Mouse (Mus musculus): Measurements from ENCODE around the gene Rptor. TPM values are rescaled to one million over a fixed set of nuclear protein-coding genes. Genes with fewer than 3 reads are reported as not detected.

Gene Rptor
- polyA plus RNA-seq, 1 experiment from 2014 or later: 3.9 TPM

- Histone ChIP-seq H3K4me3 (ENCODE audit: low read depth, low read length) (no peak overlapping the region), H3K36me3 (ENCODE audit: control insufficient read depth, insufficient read depth) (no peaks in the 10 kb centered on the region), H3K27ac (ENCODE audit: low read length) (no peak overlapping the region), H3K4me1 (ENCODE audit: control insufficient read depth, low read depth, low read length) (peaks cover 3% of the 10 kb centered on the region; the same call in 1 of the 2 replicates), H3K4me2 (ENCODE audit: low read depth, low read length) (no peak overlapping the region), H3K9ac (ENCODE audit: low read depth, low read length) (no peak overlapping the region), H3K27me3 (ENCODE audit: control insufficient read depth, insufficient read depth, low read depth, low read length) (no peaks in the 10 kb centered on the region), H3K9me3 (replicated peaks; ENCODE audit: control insufficient read depth, low read length) (no peaks in the 10 kb centered on the region)
- no peak for ATAC-seq (ENCODE audit: low read depth)
- 47% methylated on average over 3 of the region's 3 CpGs for WGBS (ENCODE audit: insufficient replicate concordance)
Measured at GRCm38 (mm10) chr11:119829116-119829515, 226.4 kb downstream of the Rptor start.

- Histone ChIP-seq H3K9ac (ENCODE audit: low read depth, low read length) (no peak overlapping the region), H3K4me3 (ENCODE audit: low read depth, low read length) (no peak overlapping the region), H3K27ac (ENCODE audit: low read length) (no peak overlapping the region), H3K9me3 (replicated peaks; ENCODE audit: control insufficient read depth, low read length) (no peaks in the 10 kb centered on the region), H3K4me2 (ENCODE audit: low read depth, low read length) (no peak overlapping the region), H3K4me1 (ENCODE audit: control insufficient read depth, low read depth, low read length) (peaks cover 3% of the 10 kb centered on the region; the same call in 1 of the 2 replicates), H3K27me3 (ENCODE audit: control insufficient read depth, insufficient read depth, low read depth, low read length) (no peaks in the 10 kb centered on the region), H3K36me3 (ENCODE audit: control insufficient read depth, insufficient read depth) (no peaks in the 10 kb centered on the region)
- ATAC-seq (ENCODE audit: low read depth): no peak
- WGBS (ENCODE audit: insufficient replicate concordance): 79% methylated on average over 7 of the region's 7 CpGs
Measured at GRCm38 (mm10) chr11:119831682-119832081, 229.0 kb downstream of the Rptor start.

- Histone ChIP-seq H3K27ac (ENCODE audit: low read length) (no peak overlapping the region), H3K4me2 (ENCODE audit: low read depth, low read length) (no peak overlapping the region), H3K27me3 (ENCODE audit: control insufficient read depth, insufficient read depth, low read depth, low read length) (no peaks in the 10 kb centered on the region), H3K9me3 (replicated peaks; ENCODE audit: control insufficient read depth, low read length) (no peaks in the 10 kb centered on the region), H3K9ac (ENCODE audit: low read depth, low read length) (no peak overlapping the region), H3K4me1 (ENCODE audit: control insufficient read depth, low read depth, low read length) (peaks cover 3% of the 10 kb centered on the region; the same call in 1 of the 2 replicates), H3K36me3 (ENCODE audit: control insufficient read depth, insufficient read depth) (no peaks in the 10 kb centered on the region), H3K4me3 (ENCODE audit: low read depth, low read length) (no peak overlapping the region)
- no peak for ATAC-seq (ENCODE audit: low read depth)
Measured at GRCm38 (mm10) chr11:119833311-119833710, 230.6 kb downstream of the Rptor start.

- Histone ChIP-seq H3K4me1 (ENCODE audit: control insufficient read depth, low read depth, low read length) (peaks cover 3% of the 10 kb centered on the region; the same call in 1 of the 2 replicates), H3K4me2 (ENCODE audit: low read depth, low read length) (no peak overlapping the region), H3K27me3 (ENCODE audit: control insufficient read depth, insufficient read depth, low read depth, low read length) (no peaks in the 10 kb centered on the region), H3K9me3 (replicated peaks; ENCODE audit: control insufficient read depth, low read length) (no peaks in the 10 kb centered on the region), H3K9ac (ENCODE audit: low read depth, low read length) (no peak overlapping the region), H3K36me3 (ENCODE audit: control insufficient read depth, insufficient read depth) (no peaks in the 10 kb centered on the region), H3K4me3 (ENCODE audit: low read depth, low read length) (0 out of 2 replicates have a peak overlapping the region, but pooled peaks have one; percentile 13), H3K27ac (ENCODE audit: low read length) (no peak overlapping the region; the same call in 1 of the 2 replicates)
- WGBS (ENCODE audit: insufficient replicate concordance): 62% methylated on average over 16 of the region's 16 CpGs
- ATAC-seq (ENCODE audit: low read depth): peak; percentile 75
Measured at GRCm38 (mm10) chr11:119833877-119834804, 231.4 kb downstream of the Rptor start.

GRCm38 (mm10) chr11:119836326-119836725 is 233.6 kb downstream of the Rptor start:
- Histone ChIP-seq H3K36me3 (ENCODE audit: control insufficient read depth, insufficient read depth) (no peaks in the 10 kb centered on the region), H3K27ac (ENCODE audit: low read length) (no peak overlapping the region), H3K4me1 (ENCODE audit: control insufficient read depth, low read depth, low read length) (no peaks in the 10 kb centered on the region), H3K9ac (ENCODE audit: low read depth, low read length) (no peak overlapping the region), H3K4me3 (ENCODE audit: low read depth, low read length) (no peak overlapping the region), H3K9me3 (replicated peaks; ENCODE audit: control insufficient read depth, low read length) (no peaks in the 10 kb centered on the region), H3K27me3 (ENCODE audit: control insufficient read depth, insufficient read depth, low read depth, low read length) (no peaks in the 10 kb centered on the region), H3K4me2 (ENCODE audit: low read depth, low read length) (no peak overlapping the region)
- 81% methylated on average over 3 of the region's 3 CpGs for WGBS (ENCODE audit: insufficient replicate concordance)
- ATAC-seq (ENCODE audit: low read depth): no peak

GRCm38 (mm10) chr11:119837786-119838185 is 235.1 kb downstream of the Rptor start:
- 75% methylated on average over 1 of the region's 1 CpGs for WGBS (ENCODE audit: insufficient replicate concordance)
- no peak for ATAC-seq (ENCODE audit: low read depth)
- Histone ChIP-seq H3K4me1 (ENCODE audit: control insufficient read depth, low read depth, low read length) (no peaks in the 10 kb centered on the region), H3K4me3 (ENCODE audit: low read depth, low read length) (no peak overlapping the region), H3K27me3 (ENCODE audit: control insufficient read depth, insufficient read depth, low read depth, low read length) (no peaks in the 10 kb centered on the region), H3K4me2 (ENCODE audit: low read depth, low read length) (no peak overlapping the region), H3K27ac (ENCODE audit: low read length) (no peak overlapping the region), H3K36me3 (ENCODE audit: control insufficient read depth, insufficient read depth) (no peaks in the 10 kb centered on the region), H3K9me3 (replicated peaks; ENCODE audit: control insufficient read depth, low read length) (no peaks in the 10 kb centered on the region), H3K9ac (ENCODE audit: low read depth, low read length) (no peak overlapping the region)

GRCm38 (mm10) chr11:119839411-119840342 is 237.0 kb downstream of the Rptor start:
- Histone ChIP-seq H3K4me1 (ENCODE audit: control insufficient read depth, low read depth, low read length) (no peaks in the 10 kb centered on the region), H3K9me3 (replicated peaks; ENCODE audit: control insufficient read depth, low read length) (no peaks in the 10 kb centered on the region), H3K4me2 (ENCODE audit: low read depth, low read length) (no peak overlapping the region), H3K27me3 (ENCODE audit: control insufficient read depth, insufficient read depth, low read depth, low read length) (no peaks in the 10 kb centered on the region), H3K27ac (ENCODE audit: low read length) (no peak overlapping the region), H3K9ac (ENCODE audit: low read depth, low read length) (no peak overlapping the region), H3K36me3 (ENCODE audit: control insufficient read depth, insufficient read depth) (no peaks in the 10 kb centered on the region), H3K4me3 (ENCODE audit: low read depth, low read length) (no peak overlapping the region)
- no peak for ATAC-seq (ENCODE audit: low read depth)
- WGBS (ENCODE audit: insufficient replicate concordance): 76% methylated on average over 10 of the region's 10 CpGs

GRCm38 (mm10) chr11:119846608-119847007 is 243.9 kb downstream of the Rptor start:
- no peak overlapping the region for H3K4me2 ChIP-seq (ENCODE audit: low read depth, low read length)
- no peak for ATAC-seq (ENCODE audit: low read depth)
- H3K27me3 ChIP-seq (ENCODE audit: control insufficient read depth, insufficient read depth, low read depth, low read length): no peaks in the 10 kb centered on the region
- H3K36me3 ChIP-seq (ENCODE audit: control insufficient read depth, insufficient read depth): peaks cover 2% of the 10 kb centered on the region; the same call in 1 of the 2 replicates
- 74% methylated on average over 6 of the region's 6 CpGs for WGBS (ENCODE audit: insufficient replicate concordance)
- H3K9ac ChIP-seq (ENCODE audit: low read depth, low read length): no peak overlapping the region
- H3K4me3 ChIP-seq (ENCODE audit: low read depth, low read length): no peak overlapping the region
- no peak overlapping the region for H3K27ac ChIP-seq (ENCODE audit: low read length)
- H3K9me3 ChIP-seq (replicated peaks; ENCODE audit: control insufficient read depth, low read length): no peaks in the 10 kb centered on the region
- no peaks in the 10 kb centered on the region for H3K4me1 ChIP-seq (ENCODE audit: control insufficient read depth, low read depth, low read length)

Measured in liver, embryonic 16.5 days (tissue).